Mouse (Mus musculus) neural tube, embryonic 10.5 days (tissue): ENCODE data around the gene Iqgap1.

Experiments used
- DNase-seq: peaks from one replicate; pipeline ENCODE4 v3.0.0-alpha.2; 2017; ENCODE audit warnings: low spot score; ENCODE audit errors: extremely low spot score

Gene Iqgap1

DNA sequence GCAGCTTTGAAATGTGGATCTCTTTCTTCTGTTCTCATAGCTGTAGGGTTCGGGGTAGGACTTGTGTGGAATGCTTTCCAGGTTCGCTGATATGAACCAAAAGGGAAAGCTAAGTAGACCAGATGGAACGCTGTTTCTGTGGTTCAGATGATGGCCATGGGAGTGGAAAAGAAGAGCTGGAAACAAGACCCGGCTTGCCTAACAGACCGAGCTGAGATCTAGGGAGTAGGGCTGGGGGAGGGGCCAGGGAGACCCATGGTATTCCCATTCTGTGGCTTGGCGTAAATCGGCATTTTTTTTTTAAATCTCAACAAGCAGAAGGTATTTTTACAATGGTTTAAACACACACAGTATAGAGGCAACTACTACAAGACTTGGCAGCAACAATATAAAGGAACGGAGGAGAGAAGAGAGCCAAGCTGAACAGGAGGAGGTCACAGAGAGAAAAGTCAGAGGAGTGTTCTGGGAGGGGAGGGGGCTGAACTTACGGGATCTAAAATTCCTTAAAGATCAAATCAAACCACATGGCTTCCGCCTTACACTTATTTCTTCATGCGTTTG, at the start of gene Iqgap1:
Iqgap1 (minus strand) TSS at position 132 of the 561 bp plus-strand sequence.
- DNase-seq, result no peak

- no peak for DNase-seq
Measured at GRCm38 (mm10) chr7:80873631-80874030, 47.9 kb upstream of the Iqgap1 start.

- DNase-seq, result no peak
Measured at GRCm38 (mm10) chr7:80873038-80873437, 47.3 kb upstream of the Iqgap1 start.

GRCm38 (mm10) chr7:80868686-80869085, 42.9 kb upstream of the Iqgap1 start:
- no peak for DNase-seq

DNA sequence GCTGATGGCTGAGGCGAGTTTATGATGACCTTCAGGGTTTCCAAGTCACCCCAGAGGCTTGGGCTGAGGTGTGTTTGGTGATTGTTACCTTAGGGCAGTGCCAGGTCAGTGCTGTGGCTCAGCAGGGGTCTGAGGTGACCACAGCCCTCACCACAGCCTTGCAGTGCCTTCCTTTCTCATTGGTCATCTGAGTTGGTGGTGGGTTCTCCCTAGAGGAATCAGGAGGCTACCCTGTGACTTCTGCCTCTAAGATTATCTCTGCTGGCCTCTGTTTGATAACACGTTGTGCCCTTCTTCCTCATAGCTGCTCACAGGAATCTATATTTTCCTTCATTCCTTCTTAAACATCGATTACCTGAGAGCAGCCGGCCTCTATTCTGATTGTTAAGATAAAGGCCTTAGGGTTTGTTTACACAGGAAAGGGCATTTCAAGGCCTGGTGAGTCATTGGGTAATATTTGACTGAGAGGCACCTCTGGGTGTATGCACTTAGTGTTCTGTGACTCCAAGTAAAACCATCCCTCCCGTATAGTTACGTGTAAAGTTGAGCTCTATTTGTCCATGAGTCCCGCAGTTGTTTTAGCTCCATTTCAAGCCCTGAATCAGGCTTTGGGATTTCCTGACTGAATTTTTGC, 40.9 kb upstream of the Iqgap1 start:
- no peak for DNase-seq

GRCm38 (mm10) chr7:80865521-80865920, 39.7 kb upstream of the Iqgap1 start:
- no peak for DNase-seq

DNA sequence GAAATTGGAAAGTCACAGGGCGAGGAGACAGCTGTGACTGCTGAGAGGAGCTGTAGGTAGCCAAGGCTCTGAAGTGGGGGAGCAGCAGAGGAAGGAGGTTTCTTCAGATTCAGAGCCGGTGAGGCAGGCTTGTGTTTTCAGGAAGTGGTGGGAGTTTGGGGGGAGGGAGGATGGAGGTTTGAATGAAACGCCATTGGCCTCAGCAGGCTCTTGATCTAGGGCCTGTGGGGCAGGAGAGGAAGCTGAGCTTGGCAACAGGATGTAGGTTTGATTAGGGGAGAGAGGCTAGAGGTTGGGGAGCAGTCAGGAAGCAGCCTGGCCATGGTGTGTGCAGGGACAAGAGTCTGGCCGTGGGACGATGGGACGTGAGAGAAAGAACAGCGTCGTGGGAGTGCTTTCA, 39.1 kb upstream of the Iqgap1 start:
- no peak for DNase-seq

GRCm38 (mm10) chr7:80864151-80864550, 38.4 kb upstream of the Iqgap1 start:
- no peak for DNase-seq

- no peak for DNase-seq
Measured at GRCm38 (mm10) chr7:80863520-80863919, 37.7 kb upstream of the Iqgap1 start.

GRCm38 (mm10) chr7:80862475-80862874, 36.7 kb upstream of the Iqgap1 start:
- no peak for DNase-seq

DNA sequence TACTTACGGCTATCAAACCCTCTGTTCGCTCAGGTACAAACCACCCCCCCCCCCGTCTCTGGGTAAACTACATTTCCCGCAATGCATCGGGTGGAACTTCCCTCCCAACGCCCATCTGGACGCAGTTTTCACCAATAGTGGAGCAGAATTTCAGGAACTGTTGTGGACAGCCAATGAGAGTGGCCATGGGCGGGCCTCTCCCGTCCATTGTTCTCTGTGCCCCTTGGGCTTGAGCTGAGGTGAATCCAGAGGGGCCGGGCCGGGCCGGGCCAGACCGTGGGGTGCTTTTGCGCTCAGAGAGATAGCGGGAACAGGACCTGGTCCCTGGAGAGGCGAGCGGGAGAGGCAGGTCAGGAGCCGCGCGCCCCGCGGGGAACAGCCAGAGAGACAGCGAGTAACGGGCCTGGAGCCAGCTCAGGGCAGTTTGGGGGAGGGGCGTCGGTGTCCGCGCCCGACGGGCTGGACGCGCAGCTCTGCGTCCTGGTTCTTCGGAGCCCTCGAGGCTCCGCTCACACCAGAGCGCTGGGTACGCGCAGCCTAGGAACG, 35.0 kb upstream of the Iqgap1 start, which contains the start of gene Zscan2:
Zscan2 (plus strand) TSS at position 192 of the 546 bp plus-strand sequence.
- DNase-seq, result peak; percentile 96

DNA sequence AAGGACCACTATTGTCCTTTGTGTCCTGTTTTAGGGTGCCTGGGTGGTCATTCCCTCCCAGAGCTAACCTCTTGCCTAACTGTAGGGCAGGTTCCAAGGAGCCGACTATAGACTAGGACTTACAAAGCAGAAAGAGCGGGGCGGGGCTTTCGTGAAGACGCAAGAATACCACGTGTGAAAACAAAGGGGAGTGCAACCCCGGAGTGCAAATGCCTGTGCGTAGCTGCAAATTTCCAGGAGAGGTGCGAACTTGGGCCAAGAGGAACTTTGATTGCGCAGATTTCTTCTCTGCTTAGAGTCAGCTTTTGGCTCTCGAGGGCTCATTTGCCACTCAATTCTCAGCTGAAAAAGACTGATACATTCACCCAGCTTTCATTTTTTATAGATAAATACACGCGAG, 34.5 kb upstream of the Iqgap1 start:
- DNase-seq, result peak; percentile 64

DNA sequence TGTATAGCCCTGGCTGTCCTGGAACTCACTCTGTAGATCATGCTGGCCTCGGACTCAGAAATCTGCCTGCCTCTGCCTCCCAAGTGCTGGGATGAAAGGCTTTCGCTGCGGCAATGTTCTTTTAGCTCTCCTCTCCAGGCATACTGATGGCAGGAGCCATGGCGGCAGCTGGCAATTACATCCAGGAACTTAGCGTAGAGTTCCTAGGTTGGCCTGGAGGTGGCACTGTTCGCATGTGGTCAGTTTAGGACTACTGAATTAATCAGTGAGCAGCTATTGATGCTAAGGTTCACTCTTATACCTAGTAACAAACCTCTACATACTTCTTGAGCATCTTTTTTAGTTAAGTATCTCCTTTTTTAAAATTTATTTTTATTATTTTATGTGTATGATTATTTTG, 31.4 kb upstream of the Iqgap1 start:
- DNase-seq, result peak; percentile 74

- no peak for DNase-seq
Measured at GRCm38 (mm10) chr7:80855316-80855715, 29.5 kb upstream of the Iqgap1 start.

DNA sequence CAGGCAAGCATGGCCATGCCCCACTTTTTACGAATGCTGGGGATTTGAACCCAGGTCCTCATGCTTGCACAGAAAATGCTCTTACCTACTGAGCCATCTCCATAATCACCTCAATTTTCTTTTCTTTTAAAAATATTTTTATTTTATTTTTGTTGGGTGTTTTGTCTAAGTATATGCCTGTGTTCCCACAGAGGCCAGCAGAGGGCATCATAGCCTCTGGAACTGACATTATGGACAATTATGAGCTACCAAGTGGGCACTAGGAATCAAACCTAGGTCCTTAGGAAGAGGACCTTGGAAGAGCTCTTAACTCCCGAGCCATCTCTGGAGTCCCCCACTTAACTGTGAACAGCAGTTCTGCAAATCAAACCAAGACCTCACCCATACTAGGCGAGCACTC, 27.4 kb upstream of the Iqgap1 start:
- DNase-seq, result no peak

DNA sequence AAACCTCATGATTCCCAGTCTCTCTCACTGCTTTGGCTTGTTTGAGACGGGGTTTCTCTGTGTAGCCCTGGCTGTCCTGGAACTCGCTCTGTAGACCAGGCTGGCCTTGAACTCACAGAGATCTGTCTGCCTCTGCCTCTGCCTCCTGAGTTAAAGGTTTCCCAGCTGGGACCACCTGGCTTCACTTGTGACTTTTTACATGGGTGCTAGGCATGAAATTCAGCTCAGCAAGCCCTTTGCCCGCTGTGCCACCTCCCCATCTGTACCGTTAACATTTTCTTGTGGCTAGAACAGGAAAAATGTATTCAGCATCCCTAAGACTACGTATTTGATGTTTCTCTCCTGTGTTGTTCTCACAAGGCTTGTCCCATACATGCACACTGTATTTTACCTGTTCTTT, 24.7 kb upstream of the Iqgap1 start:
- DNase-seq, result no peak

DNA sequence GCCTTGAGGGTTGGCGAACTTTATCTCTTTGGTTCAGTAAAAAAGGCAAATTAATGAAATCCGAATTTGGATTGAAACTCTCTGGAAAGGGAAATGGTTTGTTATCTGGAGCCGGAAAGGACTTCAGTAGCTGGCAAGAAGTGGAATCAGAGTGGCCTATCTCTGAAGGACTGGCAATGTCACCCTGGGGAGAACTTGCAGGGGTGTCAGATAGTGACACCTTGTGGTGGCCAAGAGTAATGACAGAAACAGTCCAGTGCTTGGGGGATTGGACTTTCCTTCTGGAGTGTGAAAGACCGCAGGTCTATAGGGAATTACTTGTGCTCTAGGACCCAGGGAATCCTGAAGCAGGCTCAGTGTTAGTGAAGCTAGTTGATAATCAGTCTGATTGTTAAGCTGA, 23.9 kb upstream of the Iqgap1 start:
- DNase-seq, result peak; percentile 40

- no peak for DNase-seq
Measured at GRCm38 (mm10) chr7:80849267-80849666, 23.5 kb upstream of the Iqgap1 start.

DNA sequence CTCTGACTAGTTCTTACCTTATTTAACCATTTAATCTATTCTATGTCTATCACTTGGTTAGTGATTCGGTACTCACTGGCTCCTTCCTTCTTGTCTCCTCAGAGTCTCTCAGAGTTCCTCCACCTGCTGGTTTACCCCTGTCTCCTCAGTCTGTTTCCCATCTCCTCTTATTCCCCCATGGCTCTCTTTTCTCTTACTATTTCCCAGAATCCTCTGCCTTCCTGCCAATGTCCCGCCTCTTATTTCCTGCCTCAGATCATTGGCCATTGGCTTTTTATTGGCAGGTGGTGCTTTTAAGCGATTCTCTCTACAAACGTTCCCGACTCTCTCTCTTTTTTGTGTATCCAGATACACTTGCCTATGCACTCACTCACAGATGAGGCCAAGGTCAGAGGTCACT, 20.9 kb upstream of the Iqgap1 start:
- no peak for DNase-seq

- DNase-seq, result no peak
Measured at GRCm38 (mm10) chr7:80846280-80846678, 20.5 kb upstream of the Iqgap1 start.

DNA sequence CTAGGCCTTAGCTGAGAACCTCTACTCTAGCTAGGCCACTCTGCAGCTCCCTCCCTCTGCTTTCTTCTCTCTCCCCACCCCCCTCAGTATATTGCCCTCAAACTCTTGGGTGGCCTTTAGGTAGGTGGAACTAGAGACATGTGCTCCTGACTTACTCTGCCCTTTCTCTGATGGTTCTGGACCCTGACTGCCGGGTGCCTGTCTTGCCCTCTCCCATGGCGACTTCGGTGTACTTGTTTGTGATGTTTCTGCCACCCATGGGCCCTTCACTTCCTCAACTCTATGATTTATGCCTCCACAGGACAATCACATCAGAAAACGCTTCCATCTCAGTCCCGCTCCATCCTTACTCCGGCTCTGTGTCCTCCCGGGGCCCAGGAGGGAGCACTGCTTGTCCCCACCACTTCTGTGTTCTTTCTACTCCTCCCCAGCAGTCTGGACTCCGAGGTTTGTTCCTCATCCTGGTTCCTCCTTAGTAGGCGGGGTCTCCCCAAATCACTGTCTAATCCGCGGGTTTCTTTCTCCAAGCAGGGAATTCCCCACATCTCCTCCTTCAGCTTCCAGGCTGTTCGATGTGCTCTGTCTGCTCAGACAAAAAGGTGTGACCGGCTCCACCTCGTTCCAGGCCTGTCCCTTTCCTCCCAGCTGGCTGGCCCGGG, 20.0 kb upstream of the Iqgap1 start:
- no peak for DNase-seq

DNA sequence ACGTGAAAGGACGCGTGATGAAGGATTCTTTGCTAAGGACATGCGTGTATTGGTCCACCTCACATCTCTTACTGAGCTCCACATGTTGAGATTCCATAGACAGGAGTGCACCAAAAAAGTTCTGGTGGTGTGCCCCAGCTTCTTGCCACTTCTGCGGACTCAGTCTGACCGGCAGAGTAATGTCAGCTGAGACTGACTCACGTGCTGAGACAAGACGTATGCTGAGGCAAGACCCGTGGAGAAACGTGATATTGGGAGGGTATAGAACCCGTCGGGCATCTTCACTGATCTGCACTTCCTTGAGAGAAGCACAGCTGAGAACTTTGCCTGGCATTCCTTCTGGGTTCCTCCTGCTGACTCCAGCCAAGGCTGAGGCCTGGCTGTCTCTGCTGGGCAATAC, 18.9 kb upstream of the Iqgap1 start:
- no peak for DNase-seq
